Mouse (Mus musculus) CH12.LX (cell line): ENCODE results near the gene Yars2. TPM values are rescaled to one million over a fixed set of nuclear protein-coding genes. Genes with fewer than 3 reads are reported as not detected.

Experiments used
- DNase-seq: peaks from one replicate; pipeline ENCODE4 v3.0.0-alpha.2; 2013; ENCODE audit errors: extremely low read depth
- H3K27ac ChIP-seq: 2 replicates; pipeline ENCODE4 v1.5.1; 2012; ENCODE audit warnings: low read depth, mild to moderate bottlenecking, control low read depth, moderate library complexity; ENCODE audit not compliant: insufficient read depth
- H3K27me3 ChIP-seq: replicated peaks from 2 replicates; pipeline ENCODE3; 2012; ENCODE audit warnings: inconsistent platforms
- H3K36me3 ChIP-seq, 2 experiments: replicated peaks in 1 of 2; 2 replicates each; pipeline versions ENCODE3 to v1.6.1; 2012; ENCODE audit warnings: inconsistent platforms in 1 of 2, low read length in 1 of 2, mild to moderate bottlenecking in 1 of 2, mixed read lengths in 1 of 2, moderate library complexity in 1 of 2; ENCODE audit not compliant: control insufficient read depth in 1 of 2, insufficient read depth in 1 of 2
- H3K4me1 ChIP-seq, 2 experiments: 2 replicates each; pipeline ENCODE4 v1.6.1; 2012; ENCODE audit warnings: inconsistent platforms in 1 of 2, moderate library complexity in 1 of 2; ENCODE audit not compliant: insufficient read depth in 2 of 2, control insufficient read depth in 1 of 2
- H3K4me2 ChIP-seq: 2 replicates; pipeline ENCODE4 v1.6.1; 2012; ENCODE audit warnings: low read depth, mild to moderate bottlenecking, control low read depth; ENCODE audit not compliant: poor library complexity, insufficient read depth, severe bottlenecking
- H3K4me3 ChIP-seq, 3 experiments: fragments of 150-350 bp in 1 of 3; sonication (generic) in 1 of 3; replicated peaks in 1 of 3; 2 replicates each; pipeline versions ENCODE3 to v1.5.1; 2011 to 2012; ENCODE audit warnings: low read depth in 2 of 3, low read length in 2 of 3, mild to moderate bottlenecking in 2 of 3, moderate library complexity in 2 of 3, control low read depth in 1 of 3, improper control_type of control experiment in 1 of 3, inconsistent platforms in 1 of 3, mixed read lengths in 1 of 3; ENCODE audit not compliant: poor library complexity in 1 of 3
- H3K79me2 ChIP-seq: replicated peaks from 2 replicates; pipeline ENCODE4 v1.6.1; 2012; ENCODE audit warnings: mild to moderate bottlenecking, moderate library complexity; ENCODE audit not compliant: control insufficient read depth, poor library complexity, insufficient read depth, severe bottlenecking; ENCODE audit errors: extremely low read depth
- H3K9ac ChIP-seq: 2 replicates; pipeline ENCODE4 v1.6.1; 2012; ENCODE audit warnings: low read depth, mild to moderate bottlenecking, control low read depth, moderate library complexity; ENCODE audit not compliant: insufficient read depth
- H3K9me3 ChIP-seq: replicated peaks from 2 replicates; pipeline ENCODE3; 2012; ENCODE audit warnings: low read length, inconsistent platforms, mixed read lengths
- BHLHE40 ChIP-seq: IDR thresholded peaks from 2 replicates; pipeline ENCODE4 v1.6.1; 2011; ENCODE audit warnings: mild to moderate bottlenecking, low read depth, low read length, improper control_type of control experiment
- CHD1 ChIP-seq: IDR thresholded peaks from 2 replicates; pipeline ENCODE4 v1.6.1; 2012; ENCODE audit warnings: low read depth, low read length, improper control_type of control experiment, inconsistent platforms
- CHD2 ChIP-seq: IDR thresholded peaks from 2 replicates; pipeline ENCODE4 v1.6.1; 2011; ENCODE audit warnings: low read length, improper control_type of control experiment
- CTCF ChIP-seq, 2 experiments: IDR thresholded peaks in 1 of 2; conservative IDR thresholded peaks in 1 of 2; 2 replicates each; pipeline ENCODE4 v1.5.1; 2011 to 2012; ENCODE audit warnings: low read depth in 2 of 2, low read length in 2 of 2, improper control_type of control experiment in 1 of 2, inconsistent platforms in 1 of 2, mild to moderate bottlenecking in 1 of 2, moderate library complexity in 1 of 2
- E2F4 ChIP-seq: IDR thresholded peaks from 2 replicates; pipeline ENCODE4 v1.6.1; 2011; ENCODE audit warnings: low read depth, low read length, improper control_type of control experiment; ENCODE audit not compliant: insufficient replicate concordance
- ELF1 ChIP-seq: IDR thresholded peaks from 2 replicates; pipeline ENCODE4 v1.6.1; 2014; ENCODE audit warnings: low read depth, mild to moderate bottlenecking, inconsistent platforms, low read length, improper control_type of control experiment
- EP300 ChIP-seq: IDR thresholded peaks from 2 replicates; pipeline ENCODE4 v1.6.1; 2011; ENCODE audit warnings: low read length, improper control_type of control experiment
- ETS1 ChIP-seq: conservative IDR thresholded peaks from 2 replicates; pipeline ENCODE4 v1.6.1; 2012; ENCODE audit warnings: low read depth, mild to moderate bottlenecking, inconsistent platforms, low read length, improper control_type of control experiment, moderate library complexity
- GABPA ChIP-seq: IDR thresholded peaks from 2 replicates; pipeline ENCODE4 v1.6.1; 2012; ENCODE audit warnings: low read depth, low read length, improper control_type of control experiment, inconsistent platforms; ENCODE audit not compliant: insufficient replicate concordance
- HCFC1 ChIP-seq: IDR thresholded peaks from 2 replicates; pipeline ENCODE4 v1.6.1; 2012; ENCODE audit warnings: low read depth, mild to moderate bottlenecking, inconsistent platforms, low read length, improper control_type of control experiment
- IRF4 ChIP-seq: IDR thresholded peaks from 2 replicates; pipeline ENCODE4 v1.6.1; 2014; ENCODE audit warnings: low read depth, mild to moderate bottlenecking, inconsistent platforms, low read length, improper control_type of control experiment
- JUN ChIP-seq: IDR thresholded peaks from 2 replicates; pipeline ENCODE4 v1.6.1; 2011; ENCODE audit warnings: low read depth, mild to moderate bottlenecking, low read length, improper control_type of control experiment, moderate library complexity; ENCODE audit not compliant: insufficient read depth
- JUND ChIP-seq: conservative IDR thresholded peaks from 2 replicates; pipeline ENCODE4 v1.6.1; 2011; ENCODE audit warnings: low read depth, low read length, improper control_type of control experiment
- KAT2A ChIP-seq: IDR thresholded peaks from 2 replicates; pipeline ENCODE4 v1.6.1; 2012; ENCODE audit warnings: low read length, improper control_type of control experiment, inconsistent platforms; ENCODE audit not compliant: insufficient replicate concordance
- MAFK ChIP-seq: IDR thresholded peaks from 2 replicates; pipeline ENCODE4 v1.6.1; 2011; ENCODE audit warnings: low read length, improper control_type of control experiment; ENCODE audit not compliant: insufficient replicate concordance
- MAX ChIP-seq: IDR thresholded peaks from 2 replicates; pipeline ENCODE4 v1.6.1; 2011; ENCODE audit warnings: low read length, improper control_type of control experiment
- MAZ ChIP-seq: IDR thresholded peaks from 2 replicates; pipeline ENCODE4 v1.6.1; 2012; ENCODE audit warnings: low read depth, mild to moderate bottlenecking, inconsistent platforms, low read length, improper control_type of control experiment, moderate library complexity
- MEF2A ChIP-seq: IDR thresholded peaks from 2 replicates; pipeline ENCODE4 v1.6.1; 2014; ENCODE audit warnings: low read depth, mild to moderate bottlenecking, inconsistent platforms, low read length, improper control_type of control experiment, borderline replicate concordance
- MXI1 ChIP-seq: IDR thresholded peaks from 2 replicates; pipeline ENCODE4 v1.6.1; 2011; ENCODE audit warnings: mild to moderate bottlenecking, low read depth, low read length, improper control_type of control experiment
- MYC ChIP-seq: IDR thresholded peaks from 2 replicates; pipeline ENCODE4 v1.6.1; 2011; ENCODE audit warnings: low read depth, mild to moderate bottlenecking, improper control_type of control experiment, low read length
- NELFE ChIP-seq: IDR thresholded peaks from 2 replicates; pipeline ENCODE4 v1.6.1; 2011; ENCODE audit warnings: low read depth, low read length, improper control_type of control experiment
- NRF1 ChIP-seq: IDR thresholded peaks from 2 replicates; pipeline ENCODE4 v1.6.1; 2014; ENCODE audit warnings: low read depth, mild to moderate bottlenecking, inconsistent platforms, low read length, improper control_type of control experiment, moderate library complexity
- PAX5 ChIP-seq: IDR thresholded peaks from 2 replicates; pipeline ENCODE4 v1.6.1; 2012; ENCODE audit warnings: low read length, inconsistent platforms, mixed read lengths
- POLR2A ChIP-seq: IDR thresholded peaks from 2 replicates; pipeline ENCODE4 v1.6.1; 2011; ENCODE audit warnings: low read depth, mild to moderate bottlenecking, improper control_type of control experiment, low read length
- POLR2AphosphoS2 ChIP-seq: IDR thresholded peaks from 2 replicates; pipeline ENCODE4 v1.6.1; 2011; ENCODE audit warnings: low read depth, low read length, improper control_type of control experiment
- RAD21 ChIP-seq: IDR thresholded peaks from 2 replicates; pipeline ENCODE4 v1.6.1; 2011; ENCODE audit warnings: low read depth, mild to moderate bottlenecking, low read length, improper control_type of control experiment, moderate library complexity
- RCOR1 ChIP-seq: conservative IDR thresholded peaks from 2 replicates; pipeline ENCODE4 v1.6.1; 2012; ENCODE audit warnings: low read depth, mild to moderate bottlenecking, inconsistent platforms, low read length, improper control_type of control experiment
- SIN3A ChIP-seq: IDR thresholded peaks from 2 replicates; pipeline ENCODE4 v1.6.1; 2012; ENCODE audit warnings: low read length, improper control_type of control experiment, inconsistent platforms
- SMC3 ChIP-seq: IDR thresholded peaks from 2 replicates; pipeline ENCODE4 v1.6.1; 2011; ENCODE audit warnings: low read depth, low read length, improper control_type of control experiment
- TBP ChIP-seq: conservative IDR thresholded peaks from 2 replicates; pipeline ENCODE4 v1.6.1; 2011; ENCODE audit warnings: low read depth, low read length, improper control_type of control experiment
- TCF12 ChIP-seq: IDR thresholded peaks from 2 replicates; pipeline ENCODE4 v1.6.1; 2014; ENCODE audit warnings: low read depth, mild to moderate bottlenecking, inconsistent platforms, low read length, improper control_type of control experiment
- UBTF ChIP-seq: IDR thresholded peaks from 2 replicates; pipeline ENCODE4 v1.6.1; 2012; ENCODE audit warnings: low read depth, mild to moderate bottlenecking, inconsistent platforms, low read length, improper control_type of control experiment, moderate library complexity
- USF1 ChIP-seq: IDR thresholded peaks from 2 replicates; pipeline ENCODE4 v1.6.1; 2014; ENCODE audit warnings: low read depth, mild to moderate bottlenecking, inconsistent platforms, low read length, improper control_type of control experiment
- USF2 ChIP-seq: conservative IDR thresholded peaks from 2 replicates; pipeline ENCODE4 v1.6.1; 2011; ENCODE audit warnings: low read depth, low read length, improper control_type of control experiment
- ZC3H11A ChIP-seq: IDR thresholded peaks from 2 replicates; pipeline ENCODE4 v1.6.1; 2012; ENCODE audit warnings: low read depth, mild to moderate bottlenecking, inconsistent platforms, low read length, improper control_type of control experiment
- ZKSCAN1 ChIP-seq: IDR thresholded peaks from 2 replicates; pipeline ENCODE4 v1.6.1; 2012; ENCODE audit warnings: low read depth, inconsistent platforms, low read length, improper control_type of control experiment, borderline replicate concordance
- ZMIZ1 ChIP-seq: IDR thresholded peaks from 2 replicates; pipeline ENCODE4 v1.6.1; 2012; ENCODE audit warnings: low read depth, mild to moderate bottlenecking, inconsistent platforms, low read length, improper control_type of control experiment
- ZNF384 ChIP-seq: IDR thresholded peaks from 2 replicates; pipeline ENCODE4 v1.6.1; 2012; ENCODE audit warnings: low read depth, low read length, improper control_type of control experiment, inconsistent platforms
- dilution Hi-C: fragments of 300-500 bp; cut with MboI; formaldehyde crosslinking; loops from 2 replicates; pipeline ENCODE4 v1.14.3; 2020; ENCODE audit warnings: low sequenced_read_pairs; ENCODE audit not compliant: extremely low pct_unique_long_range_greater_than_20kb, extremely low pct_ligation_motif_present
- in situ Hi-C: fragments of 300-500 bp; cut with MboI; formaldehyde crosslinking; loops from 3 replicates; pipeline ENCODE4 v1.14.3; 2019; ENCODE audit warnings: low sequenced_read_pairs, low pct_ligation_motif_present, low pct_unique_long_range_greater_than_20kb, mixed read lengths
- polyA plus RNA-seq: library from polyadenylated mRNA; unstranded; fragments of >175 nt; gene quantifications from 2 replicates; pipeline ENCODE4 v1.2.1, GENCODE M21; 2012; ENCODE audit warnings: low read depth; ENCODE audit not compliant: insufficient read length
- total RNA-seq, 2 experiments: library from RNA; depleted of rRNA; stranded (reverse); fragments of 300-350 nt in 1 of 2; fragments of >200 nt in 1 of 2; gene quantifications; 2 replicates each; pipeline ENCODE4 v1.2.3; 2012 to 2014

Yars2 gene
- total RNA-seq (2012; rRNA removed) (40.9 and 61.2 TPM in 2 replicates), total RNA-seq (2014; rRNA removed) (112 and 122 TPM in 2 replicates), polyA plus RNA-seq (56.0 TPM in 2 replicates)

- peak; percentile 94 for DNase-seq
- H3K9me3 ChIP-seq = no peaks in the 10 kb centered on the region
- dilution Hi-C loops = no loop called here
Measured at GRCm38 (mm10) chr16:16302369-16303137, at the start of gene Yars2. Gene Yars2 (plus strand): TSS chr16:16302965.

More at GRCm38 (mm10) chr16:16302369-16303137, at the start of gene Yars2:
- no peaks in the 10 kb centered on the region for H3K27me3 ChIP-seq
- peaks cover 26% of the 10 kb centered on the region for H3K79me2 ChIP-seq
- peak within 1 kb of the TSS; percentile 89 for H3K9ac ChIP-seq
- H3K4me3 ChIP-seq = peak within 1 kb of the TSS; percentile 83 to 94 (median 85)
- TF ChIP-seq MAX (peak; percentile 95), KAT2A (peak; percentile 87; the same call in 1 of the 2 replicates), MAZ (no peak), GABPA (no peak), JUND (peak; percentile 76), TBP (peak; percentile 92), CHD1 (no peak), SMC3 (peak; percentile 88), HCFC1 (peak; percentile 90), ETS1 (peak; percentile 44), POLR2AphosphoS2 (peak; percentile 91), ZMIZ1 (peak; percentile 97), TCF12 (peak; percentile 93), CTCF (conservative IDR thresholded peaks at IDR 0.05 in 1 of 2, IDR thresholded peaks at IDR 0.05 in 1 of 2; ENCODE audit: low read depth in 2 of 2, low read length in 2 of 2) (peak in 1 of 2 experiments; percentile 91; a peak in 2 of 4 replicates), ZNF384 (no peak), MEF2A (peak; percentile 80; the same call in 1 of the 2 replicates), RCOR1 (0 out of 2 replicates have a peak, but pooled peaks have one; percentile 10), ZKSCAN1 (no peak), USF2 (no peak), ELF1 (peak; percentile 68), MYC (peak; percentile 95), SIN3A (peak; percentile 88; the same call in 1 of the 2 replicates), POLR2A (peak; percentile 99), IRF4 (peak; percentile 80), EP300 (peak; percentile 51; the same call in 1 of the 2 replicates), CHD2 (no peak), PAX5 (no peak), JUN (peak; percentile 52), NRF1 (peak; percentile 96), RAD21 (peak; percentile 87), E2F4 (0 out of 2 replicates have a peak, but pooled peaks have one; percentile 34), ZC3H11A (peak; percentile 30; the same call in 1 of the 2 replicates), UBTF (no peak), MAFK (no peak), BHLHE40 (peak; percentile 61), USF1 (no peak), MXI1 (peak; percentile 94), NELFE (peak; percentile 99)
- H3K27ac ChIP-seq = peak within 1 kb of the TSS; percentile 72
- in situ Hi-C loops = loop anchor here (5.0 to 10.0 kb wide), 2 partner anchors 105 to 282 kb away; no protein-coding TSS in a partner anchor
- peak within 1 kb of the TSS; percentile 100 for H3K4me2 ChIP-seq
- peaks cover 3 to 28% of the 10 kb centered on the region in 2 experiments; a peak in 3 of 4 replicates for H3K4me1 ChIP-seq
- H3K36me3 ChIP-seq = peaks cover 13 to 19% of the 10 kb centered on the region in 2 experiments
